Mouse (Mus musculus) erythroblast, embryonic 14.5 days (primary cell): Measurements from ENCODE around the gene Syn3.

Source experiments
- GATA1 ChIP-seq: IDR thresholded peaks from 2 replicates; pipeline ENCODE4 v1.6.1; 2012; ENCODE audit warnings: low read length, inconsistent platforms, mixed read lengths
- TAL1 ChIP-seq: IDR thresholded peaks from 3 replicates; pipeline ENCODE4 v1.6.1; 2012; ENCODE audit warnings: low read length, inconsistent platforms, mixed read lengths

DNA sequence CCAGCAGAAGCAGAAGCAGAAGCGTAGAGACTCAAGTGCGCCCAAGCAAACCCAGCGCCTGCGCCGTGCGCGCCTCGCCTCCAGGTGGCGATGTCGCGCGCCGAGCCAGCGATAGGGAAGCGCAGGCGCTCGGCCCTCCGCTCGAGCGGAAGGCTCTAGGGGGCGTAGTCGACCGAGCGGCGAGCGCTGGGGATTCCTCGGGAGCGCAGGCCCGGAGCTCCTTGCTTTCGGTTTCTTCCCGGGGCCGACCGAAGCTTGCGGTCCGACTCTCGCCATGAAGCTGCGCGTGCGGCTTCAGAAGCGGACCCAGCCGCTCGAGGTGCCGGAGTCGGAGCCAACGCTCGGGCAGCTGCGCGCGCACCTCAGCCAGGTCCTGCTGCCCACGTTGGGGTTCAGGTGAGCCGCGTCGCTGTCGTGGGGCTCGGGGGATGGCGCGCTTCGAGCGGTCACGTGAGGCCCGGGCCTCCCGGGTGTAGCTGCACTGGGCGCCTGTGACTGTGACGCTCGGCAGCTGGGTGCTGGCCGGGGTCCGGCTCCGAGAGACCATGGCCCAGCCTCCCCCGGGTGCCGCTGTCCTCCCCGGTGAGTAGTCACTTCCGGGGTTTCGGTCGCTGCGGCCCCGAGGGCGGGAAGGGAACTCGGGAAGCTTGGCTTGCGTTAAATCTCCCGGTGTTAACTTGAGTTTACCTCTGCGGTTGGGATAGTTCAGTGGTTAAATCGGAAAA lies 476.8 kb downstream of the Syn3 start, which contains the start of gene Fbxo7:
- TF ChIP-seq GATA1: no peak
- no peak for TF ChIP-seq TAL1
